Mouse (Mus musculus): ENCODE results near the gene Ifngr2. TPM values are rescaled to one million over a fixed set of nuclear protein-coding genes. Genes with fewer than 3 reads are reported as not detected.

The Ifngr2 gene
- polyA plus RNA-seq, 1 experiment: 18.7 TPM

GRCm38 (mm10) chr16:91506396-91506795, 40.5 kb upstream of the Ifngr2 start:
- H3K4me3 ChIP-seq: no peak overlapping the region
- no peak overlapping the region for H3K4me2 ChIP-seq (ENCODE audit: low read depth)
- H3ac ChIP-seq (ENCODE audit: control insufficient read depth, insufficient read length): no peak overlapping the region
- H3K36me3 ChIP-seq (ENCODE audit: control insufficient read depth, insufficient read depth): peaks cover 21% of the 10 kb centered on the region
- H3K27me3 ChIP-seq (ENCODE audit: control insufficient read depth, insufficient read depth, insufficient read length): no peaks in the 10 kb centered on the region
- TF ChIP-seq MYOD1 (IDR thresholded peaks at IDR 0.05; ENCODE audit: control insufficient read depth in 1 of 3, insufficient read length in 2 of 3, low read depth in 2 of 3) (no peak), MAX (IDR thresholded peaks at IDR 0.05; ENCODE audit: low read depth) (no peak), E2F4 (IDR thresholded peaks at IDR 0.05; ENCODE audit: insufficient read depth) (no peak), SRF (IDR thresholded peaks at IDR 0.05; ENCODE audit: control insufficient read depth, insufficient read length, low read depth) (no peak), CEBPB (IDR thresholded peaks at IDR 0.05; ENCODE audit: insufficient read depth, poor library complexity, severe bottlenecking) (no peak), TCF3 (IDR thresholded peaks at IDR 0.05; ENCODE audit: insufficient read length, low read depth) (no peak), TCF12 (IDR thresholded peaks at IDR 0.05; ENCODE audit: insufficient read depth, poor library complexity, severe bottlenecking) (no peak), POLR2AphosphoS2 (IDR thresholded peaks at IDR 0.05; ENCODE audit: insufficient read length, low read depth) (no peak), USF1 (IDR thresholded peaks at IDR 0.05; ENCODE audit: low read depth) (no peak), REST (IDR thresholded peaks at IDR 0.05; ENCODE audit: insufficient read depth, insufficient read length) (no peak), MYOG (IDR thresholded peaks at IDR 0.05; ENCODE audit: control insufficient read depth in 1 of 3, insufficient read depth in 1 of 3, insufficient read length in 2 of 3, low read depth in 2 of 3) (no peak)
- H3K79me2 ChIP-seq (ENCODE audit: control insufficient read depth, insufficient read depth): no peaks in the 10 kb centered on the region

GRCm38 (mm10) chr16:91512161-91512787, 34.6 kb upstream of the Ifngr2 start:
- TF ChIP-seq CEBPB (IDR thresholded peaks at IDR 0.05; ENCODE audit: insufficient read depth, poor library complexity, severe bottlenecking) (no peak), SRF (IDR thresholded peaks at IDR 0.05; ENCODE audit: control insufficient read depth, insufficient read length, low read depth) (no peak), E2F4 (IDR thresholded peaks at IDR 0.05; ENCODE audit: insufficient read depth) (no peak), MYOG (IDR thresholded peaks at IDR 0.05; ENCODE audit: control insufficient read depth in 1 of 3, insufficient read depth in 1 of 3, insufficient read length in 2 of 3, low read depth in 2 of 3) (no peak), REST (IDR thresholded peaks at IDR 0.05; ENCODE audit: insufficient read depth, insufficient read length) (no peak), MAX (IDR thresholded peaks at IDR 0.05; ENCODE audit: low read depth) (no peak), MYOD1 (IDR thresholded peaks at IDR 0.05; ENCODE audit: control insufficient read depth in 1 of 3, insufficient read length in 2 of 3, low read depth in 2 of 3) (no peak)
- H3ac ChIP-seq (ENCODE audit: control insufficient read depth, insufficient read length): no peak overlapping the region

GRCm38 (mm10) chr16:91513099-91513498, 33.8 kb upstream of the Ifngr2 start:
- H3K4me3 ChIP-seq: no peak overlapping the region
- H3K4me2 ChIP-seq (ENCODE audit: low read depth): no peak overlapping the region
- TF ChIP-seq REST (IDR thresholded peaks at IDR 0.05; ENCODE audit: insufficient read depth, insufficient read length) (no peak), TCF12 (IDR thresholded peaks at IDR 0.05; ENCODE audit: insufficient read depth, poor library complexity, severe bottlenecking) (no peak), SRF (IDR thresholded peaks at IDR 0.05; ENCODE audit: control insufficient read depth, insufficient read length, low read depth) (no peak), MYOD1 (IDR thresholded peaks at IDR 0.05; ENCODE audit: control insufficient read depth in 1 of 3, insufficient read length in 2 of 3, low read depth in 2 of 3) (no peak), TCF3 (IDR thresholded peaks at IDR 0.05; ENCODE audit: insufficient read length, low read depth) (no peak)
- H3K36me3 ChIP-seq (ENCODE audit: control insufficient read depth, insufficient read depth): no peaks in the 10 kb centered on the region
- no peaks in the 10 kb centered on the region for H3K79me2 ChIP-seq (ENCODE audit: control insufficient read depth, insufficient read depth)
- no peak overlapping the region for H3ac ChIP-seq (ENCODE audit: control insufficient read depth, insufficient read length)
- no peaks in the 10 kb centered on the region for H3K27me3 ChIP-seq (ENCODE audit: control insufficient read depth, insufficient read depth, insufficient read length)

More at GRCm38 (mm10) chr16:91512161-91512787, 34.6 kb upstream of the Ifngr2 start:
- no peak overlapping the region for H3K4me2 ChIP-seq (ENCODE audit: low read depth)
- H3K4me3 ChIP-seq: no peak overlapping the region
- H3K27me3 ChIP-seq (ENCODE audit: control insufficient read depth, insufficient read depth, insufficient read length): no peaks in the 10 kb centered on the region
- no peaks in the 10 kb centered on the region for H3K79me2 ChIP-seq (ENCODE audit: control insufficient read depth, insufficient read depth)
- no peaks in the 10 kb centered on the region for H3K36me3 ChIP-seq (ENCODE audit: control insufficient read depth, insufficient read depth)

- TF ChIP-seq MYOD1 (IDR thresholded peaks at IDR 0.05; ENCODE audit: control insufficient read depth in 1 of 3, insufficient read length in 2 of 3, low read depth in 2 of 3) (no peak), POLR2A (IDR thresholded peaks at IDR 0.05; ENCODE audit: insufficient read length, low read depth) (no peak), CEBPB (IDR thresholded peaks at IDR 0.05; ENCODE audit: insufficient read depth, poor library complexity, severe bottlenecking) (no peak), TCF3 (IDR thresholded peaks at IDR 0.05; ENCODE audit: insufficient read length, low read depth) (no peak), MYOG (IDR thresholded peaks at IDR 0.05; ENCODE audit: control insufficient read depth in 1 of 3, insufficient read depth in 1 of 3, insufficient read length in 2 of 3, low read depth in 2 of 3) (no peak), USF1 (IDR thresholded peaks at IDR 0.05; ENCODE audit: low read depth) (no peak), MAX (IDR thresholded peaks at IDR 0.05; ENCODE audit: low read depth) (no peak), REST (IDR thresholded peaks at IDR 0.05; ENCODE audit: insufficient read depth, insufficient read length) (no peak), SRF (IDR thresholded peaks at IDR 0.05; ENCODE audit: control insufficient read depth, insufficient read length, low read depth) (no peak), POLR2AphosphoS2 (IDR thresholded peaks at IDR 0.05; ENCODE audit: insufficient read length, low read depth) (no peak), E2F4 (IDR thresholded peaks at IDR 0.05; ENCODE audit: insufficient read depth) (no peak)
- Histone ChIP-seq H3K4me3 (no peak overlapping the region), H3K27me3 (ENCODE audit: control insufficient read depth, insufficient read depth, insufficient read length) (no peaks in the 10 kb centered on the region), H3ac (ENCODE audit: control insufficient read depth, insufficient read length) (no peak overlapping the region), H3K36me3 (ENCODE audit: control insufficient read depth, insufficient read depth) (no peaks in the 10 kb centered on the region), H3K4me2 (ENCODE audit: low read depth) (no peak overlapping the region), H3K79me2 (ENCODE audit: control insufficient read depth, insufficient read depth) (no peaks in the 10 kb centered on the region)
These were observed 29.9 kb upstream of the Ifngr2 start for GRCm38 (mm10) chr16:91517020-91517419.

GRCm38 (mm10) chr16:91522040-91522439, 24.8 kb upstream of the Ifngr2 start:
- Histone ChIP-seq H3K36me3 (ENCODE audit: control insufficient read depth, insufficient read depth) (no peaks in the 10 kb centered on the region), H3K27me3 (ENCODE audit: control insufficient read depth, insufficient read depth, insufficient read length) (no peaks in the 10 kb centered on the region), H3K4me3 (no peak overlapping the region), H3K79me2 (ENCODE audit: control insufficient read depth, insufficient read depth) (no peaks in the 10 kb centered on the region), H3ac (ENCODE audit: control insufficient read depth, insufficient read length) (no peak overlapping the region), H3K4me2 (ENCODE audit: low read depth) (peak overlapping the region; percentile 0)
- TF ChIP-seq E2F4 (IDR thresholded peaks at IDR 0.05; ENCODE audit: insufficient read depth) (no peak), SRF (IDR thresholded peaks at IDR 0.05; ENCODE audit: control insufficient read depth, insufficient read length, low read depth) (no peak), POLR2AphosphoS2 (IDR thresholded peaks at IDR 0.05; ENCODE audit: insufficient read length, low read depth) (no peak), CEBPB (IDR thresholded peaks at IDR 0.05; ENCODE audit: insufficient read depth, poor library complexity, severe bottlenecking) (no peak)

Measured in myocyte (in vitro differentiated cells).